Mouse (Mus musculus): ENCODE data around the gene Gkn1. TPM values are rescaled to one million over a fixed set of nuclear protein-coding genes. Genes with fewer than 3 reads are reported as not detected.

Gene Gkn1
- polyA plus RNA-seq, 1 experiment from 2014 or later: 0.53 TPM

DNA sequence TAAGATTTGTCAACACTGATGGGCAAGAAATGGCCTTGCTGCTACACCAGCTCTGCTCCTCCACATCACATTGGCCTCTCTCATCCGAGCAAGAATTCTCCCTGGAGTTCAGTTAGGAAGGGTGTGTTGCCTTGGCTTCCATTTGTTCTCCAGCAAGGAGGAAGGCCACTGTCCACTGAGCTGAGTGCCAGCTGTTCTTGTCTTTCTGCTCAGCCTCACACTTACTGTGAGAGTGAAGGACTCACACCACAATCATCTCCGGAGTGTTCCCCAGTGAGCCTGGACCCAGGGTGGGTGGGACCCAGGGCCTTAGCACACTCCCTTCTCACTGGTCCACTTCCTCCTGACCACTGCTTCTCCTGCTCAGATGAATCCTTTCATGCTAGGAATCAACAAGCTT, 23.8 kb downstream of the Gkn1 start:
- DNase-seq (ENCODE audit: low spot score): no peak

GRCm38 (mm10) chr6:87323381-87323780, 27.4 kb downstream of the Gkn1 start:
- peak; percentile 70 for DNase-seq (ENCODE audit: low spot score)

DNA sequence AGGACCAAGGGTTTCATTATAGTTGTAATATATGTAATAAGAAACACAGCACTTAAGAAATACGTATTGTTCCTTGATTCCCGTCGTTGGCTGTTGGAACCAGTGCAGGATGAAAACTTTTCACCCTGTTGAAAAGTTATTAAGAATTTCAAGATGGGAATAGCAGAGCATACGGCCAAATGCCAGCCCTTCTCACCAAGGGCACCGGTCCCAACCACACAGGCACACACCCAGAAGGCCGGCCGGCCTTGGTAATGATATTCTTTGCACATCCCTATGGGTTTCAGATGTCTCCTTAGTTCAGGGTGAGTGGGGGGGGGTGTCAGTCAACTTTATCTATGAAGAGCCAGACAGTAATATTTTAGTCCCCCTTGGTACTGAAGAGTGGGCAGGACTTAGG, 32.1 kb downstream of the Gkn1 start:
- no peak for DNase-seq (ENCODE audit: low spot score)

DNA sequence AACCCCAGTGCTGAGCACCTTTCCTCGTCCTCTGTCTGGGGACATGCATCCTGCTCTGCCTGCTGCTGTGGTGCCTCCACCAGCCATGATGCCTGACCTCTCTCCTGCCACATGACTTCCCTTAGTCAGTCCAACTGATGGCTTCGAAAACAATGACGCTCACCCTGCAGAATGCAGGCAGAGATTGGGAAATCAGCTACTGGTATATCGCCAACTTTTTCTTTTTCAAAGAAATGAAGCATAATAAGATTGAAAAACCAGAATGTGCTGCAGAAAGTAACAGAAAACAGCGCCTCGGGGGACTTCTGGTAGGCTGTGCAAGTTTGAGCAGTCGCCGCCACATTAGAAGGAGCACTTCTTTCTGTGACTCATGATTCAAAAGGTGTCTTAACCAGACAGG, 33.8 kb downstream of the Gkn1 start:
- DNase-seq (ENCODE audit: low spot score): no peak

GRCm38 (mm10) chr6:87312761-87313160, 38.0 kb downstream of the Gkn1 start:
- DNase-seq (ENCODE audit: low spot score): no peak

DNA sequence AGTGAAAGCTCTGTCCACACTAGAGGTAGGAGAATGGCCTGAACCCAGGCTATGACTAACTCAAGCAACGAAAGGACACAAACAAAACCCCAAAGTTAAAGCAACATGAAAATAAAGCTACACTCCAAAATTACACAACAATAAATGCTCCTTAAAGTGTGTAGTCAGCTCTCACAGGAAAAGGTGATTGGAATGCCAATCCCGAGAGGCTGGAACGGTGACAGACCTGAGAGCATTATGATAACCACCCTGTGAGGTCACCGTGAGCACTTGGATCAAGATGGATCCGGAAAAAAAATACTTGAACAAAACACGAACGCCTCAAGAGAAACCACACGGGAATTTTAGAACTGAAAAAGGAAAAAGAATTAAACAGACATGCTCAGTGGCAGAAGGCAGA, 46.3 kb downstream of the Gkn1 start:
- no peak for DNase-seq (ENCODE audit: low spot score)

DNA sequence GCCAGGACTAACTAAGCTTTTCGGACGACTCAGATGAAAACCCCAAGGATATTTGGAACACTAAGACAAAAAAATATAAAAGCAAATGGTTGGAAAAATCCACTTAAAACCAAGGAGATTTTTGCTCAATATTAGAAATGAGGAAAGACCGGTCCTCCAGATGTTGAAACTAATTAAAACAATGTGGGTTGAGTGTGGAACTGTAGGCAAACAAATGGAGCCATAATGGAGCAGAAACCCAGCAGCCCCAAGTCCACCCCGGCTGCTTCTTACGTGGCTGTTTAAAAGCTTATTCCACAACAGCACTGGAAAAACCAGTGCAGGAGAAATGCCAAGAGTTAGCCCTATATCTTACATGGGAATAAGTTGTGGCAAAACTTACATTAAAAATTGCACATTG, 48.0 kb downstream of the Gkn1 start:
- no peak for DNase-seq (ENCODE audit: low spot score)

DNA sequence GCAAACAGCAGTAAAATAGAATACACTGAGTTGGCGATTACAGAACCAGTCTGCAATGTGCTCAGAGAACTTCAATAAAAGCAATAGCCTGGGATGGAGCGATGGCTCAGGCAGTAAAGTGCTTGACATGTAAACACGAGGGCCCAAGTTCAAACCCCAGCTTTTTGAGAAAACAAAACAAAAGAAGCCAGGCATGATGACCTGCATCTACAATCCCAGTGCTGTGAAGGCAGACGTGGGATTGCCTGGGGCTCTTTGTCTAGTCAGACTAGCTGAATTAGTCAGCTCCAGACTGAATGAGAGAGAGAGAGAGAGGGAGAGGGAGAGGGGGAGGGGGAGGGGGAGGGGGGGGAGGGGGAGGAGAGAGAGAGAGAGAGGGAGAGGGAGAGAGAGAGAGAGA, 48.8 kb downstream of the Gkn1 start:
- no peak for DNase-seq (ENCODE audit: low spot score)

Other genes with a start within 250 kb of the Gkn1 start
- gene D6Ertd527e, start 246.2 kb downstream of the Gkn1 start, polyA plus RNA-seq (2015; fragmentation: Nextera tagmentation; extraction: Ambion mirVana): 0.18 and 0.25 TPM in 2 replicates
- gene Antxr1, start 15.1 kb downstream of the Gkn1 start, polyA plus RNA-seq (2015; fragmentation: Nextera tagmentation; extraction: Ambion mirVana): 0.61 and 0.75 TPM in 2 replicates
- gene Gkn2, start 22.4 kb upstream of the Gkn1 start, polyA plus RNA-seq (2015; fragmentation: Nextera tagmentation; extraction: Ambion mirVana): 0.96 and 0.99 TPM in 2 replicates
- gene Gkn3, start 38.0 kb upstream of the Gkn1 start, polyA plus RNA-seq (2015; fragmentation: Nextera tagmentation; extraction: Ambion mirVana): 0.15 TPM in 1 of 2 replicates, not detected in the other
- not detected in 2 replicates for gene Bmp10, start 78.1 kb upstream of the Gkn1 start, polyA plus RNA-seq (2015; fragmentation: Nextera tagmentation; extraction: Ambion mirVana)
- 34.5 and 34.6 TPM in 2 replicates for gene Arhgap25, start 182.3 kb upstream of the Gkn1 start, polyA plus RNA-seq (2015; fragmentation: Nextera tagmentation; extraction: Ambion mirVana)
- 0.07 and 0.21 TPM in 2 replicates for gene Prokr1, start 239.8 kb upstream of the Gkn1 start, polyA plus RNA-seq (2015; fragmentation: Nextera tagmentation; extraction: Ambion mirVana)